Mouse (Mus musculus): ENCODE results near the gene Oser1. TPM values are rescaled to one million over a fixed set of nuclear protein-coding genes. Genes with fewer than 3 reads are reported as not detected.
A peak's percentile ranks its signal among the peaks of the same experiment; 100 is the strongest.

The Oser1 gene
- polyA plus RNA-seq, 1 experiment from 2014 or later: 82.3 TPM

GRCm38 (mm10) chr2:163439488-163439887 lies 15.0 kb upstream of the Oser1 start:
- H3K9ac ChIP-seq (replicated peaks): peak overlapping the region; percentile 86

GRCm38 (mm10) chr2:163438619-163439451 lies 14.3 kb upstream of the Oser1 start:
- Histone ChIP-seq H3K36me3 (no peaks in the 10 kb centered on the region), H3K4me1 (peaks cover 35% of the 10 kb centered on the region), H3K9ac (replicated peaks) (peak overlapping the region; percentile 86), H3K4me2 (replicated peaks) (peak overlapping the region; percentile 66), H3K4me3 (peak overlapping the region; percentile 81), H3K27ac (replicated peaks) (peak overlapping the region; percentile 79), H3K9me3 (no peaks in the 10 kb centered on the region), H3K27me3 (0 out of 2 replicates have a peak, but pooled peaks cover 6% of the 10 kb centered on the region)
- 2% methylated on average over 27 of the region's 30 CpGs for WGBS
- ATAC-seq (ENCODE audit: low FRiP score, low read depth): peak; percentile 78

More at GRCm38 (mm10) chr2:163439488-163439887, 15.0 kb upstream of the Oser1 start:
- ATAC-seq (ENCODE audit: low FRiP score, low read depth): no peak
- H3K27ac ChIP-seq (replicated peaks): 0 out of 2 replicates have a peak overlapping the region, but pooled peaks have one; percentile 15
- H3K4me3 ChIP-seq: peak overlapping the region; percentile 81
- 0 out of 2 replicates have a peak, but pooled peaks cover 6% of the 10 kb centered on the region for H3K27me3 ChIP-seq
- peak overlapping the region; percentile 66 for H3K4me2 ChIP-seq (replicated peaks)
- WGBS: 78% methylated on average over 1 of the region's 1 CpGs
- no peaks in the 10 kb centered on the region for H3K36me3 ChIP-seq
- H3K4me1 ChIP-seq: peaks cover 35% of the 10 kb centered on the region
- H3K9me3 ChIP-seq: no peaks in the 10 kb centered on the region

GRCm38 (mm10) chr2:163438246-163438618 lies 13.7 kb upstream of the Oser1 start, which contains the start of gene Gdap1l1:
Gene Gdap1l1, plus strand, starts transcription at chr2:163438476.
- peaks cover 35% of the 10 kb centered on the region for H3K4me1 ChIP-seq
- peak within 1 kb of the TSS; percentile 86 for H3K9ac ChIP-seq (replicated peaks)
- H3K27ac ChIP-seq (replicated peaks): peak within 1 kb of the TSS; percentile 79
- ATAC-seq (ENCODE audit: low FRiP score, low read depth): peak; percentile 76
- peak within 1 kb of the TSS; percentile 66 for H3K4me2 ChIP-seq (replicated peaks)
- H3K36me3 ChIP-seq: no peaks in the 10 kb centered on the region
- H3K9me3 ChIP-seq: no peaks in the 10 kb centered on the region
- peak within 1 kb of the TSS; percentile 81 for H3K4me3 ChIP-seq
- WGBS: 0% methylated on average over 18 of the region's 18 CpGs
- 0 out of 2 replicates have a peak, but pooled peaks cover 6% of the 10 kb centered on the region for H3K27me3 ChIP-seq

GRCm38 (mm10) chr2:163437800-163438199 lies 13.3 kb upstream of the Oser1 start:
- Histone ChIP-seq H3K9me3 (no peaks in the 10 kb centered on the region), H3K4me1 (peaks cover 35% of the 10 kb centered on the region), H3K36me3 (no peaks in the 10 kb centered on the region), H3K27ac (replicated peaks) (peak overlapping the region; percentile 79), H3K27me3 (0 out of 2 replicates have a peak, but pooled peaks cover 6% of the 10 kb centered on the region), H3K4me3 (peak overlapping the region; percentile 81), H3K9ac (replicated peaks) (peak overlapping the region; percentile 86), H3K4me2 (replicated peaks) (peak overlapping the region; percentile 66)
- 44% methylated on average over 4 of the region's 4 CpGs for WGBS
- no peak for ATAC-seq (ENCODE audit: low FRiP score, low read depth)

GRCm38 (mm10) chr2:163433971-163434370 lies 9.5 kb upstream of the Oser1 start:
- peaks cover 12% of the 10 kb centered on the region for H3K4me1 ChIP-seq
- H3K9me3 ChIP-seq: no peaks in the 10 kb centered on the region
- H3K4me2 ChIP-seq (replicated peaks): no peak overlapping the region
- no peak overlapping the region for H3K4me3 ChIP-seq
- H3K27ac ChIP-seq (replicated peaks): no peak overlapping the region
- 21% methylated on average over 4 of the region's 4 CpGs for WGBS
- ATAC-seq (ENCODE audit: low FRiP score, low read depth): no peak
- no peak overlapping the region for H3K9ac ChIP-seq (replicated peaks)
- no peaks in the 10 kb centered on the region for H3K36me3 ChIP-seq
- H3K27me3 ChIP-seq: 0 out of 2 replicates have a peak, but pooled peaks cover 6% of the 10 kb centered on the region

GRCm38 (mm10) chr2:163431289-163431688 lies 6.8 kb upstream of the Oser1 start:
- ATAC-seq (ENCODE audit: low FRiP score, low read depth): no peak
- no peak overlapping the region for H3K9ac ChIP-seq (replicated peaks)
- H3K4me2 ChIP-seq (replicated peaks): no peak overlapping the region
- H3K27me3 ChIP-seq: no peaks in the 10 kb centered on the region
- H3K4me3 ChIP-seq: no peak overlapping the region
- H3K36me3 ChIP-seq: no peaks in the 10 kb centered on the region
- H3K4me1 ChIP-seq: no peaks in the 10 kb centered on the region
- no peaks in the 10 kb centered on the region for H3K9me3 ChIP-seq
- no peak overlapping the region for H3K27ac ChIP-seq (replicated peaks)
- WGBS: 90% methylated on average over 9 of the region's 9 CpGs

- no peaks in the 10 kb centered on the region for H3K27me3 ChIP-seq
- no peak overlapping the region for H3K4me3 ChIP-seq
- H3K27ac ChIP-seq (replicated peaks): no peak overlapping the region
- H3K9ac ChIP-seq (replicated peaks): no peak overlapping the region
- 55% methylated on average over 4 of the region's 4 CpGs for WGBS
- no peaks in the 10 kb centered on the region for H3K9me3 ChIP-seq
- no peak for ATAC-seq (ENCODE audit: low FRiP score, low read depth)
- no peak overlapping the region for H3K4me2 ChIP-seq (replicated peaks)
- H3K4me1 ChIP-seq: no peaks in the 10 kb centered on the region
- no peaks in the 10 kb centered on the region for H3K36me3 ChIP-seq
These were observed 4.0 kb upstream of the Oser1 start for GRCm38 (mm10) chr2:163428346-163429011.

- H3K4me3 ChIP-seq: no peak overlapping the region
- peaks cover 18% of the 10 kb centered on the region for H3K4me1 ChIP-seq
- no peak overlapping the region for H3K9ac ChIP-seq (replicated peaks)
- H3K9me3 ChIP-seq: no peaks in the 10 kb centered on the region
- H3K4me2 ChIP-seq (replicated peaks): no peak overlapping the region
- no peak for ATAC-seq (ENCODE audit: low FRiP score, low read depth)
- H3K27me3 ChIP-seq: no peaks in the 10 kb centered on the region
- 86% methylated on average over 9 of the region's 9 CpGs for WGBS
- H3K36me3 ChIP-seq: peaks cover 4% of the 10 kb centered on the region; the same call in 1 of the 2 replicates
- no peak overlapping the region for H3K27ac ChIP-seq (replicated peaks)
These were observed 1.4 kb downstream of the Oser1 start for GRCm38 (mm10) chr2:163422895-163423660.

GRCm38 (mm10) chr2:163420366-163420886 lies 4.1 kb downstream of the Oser1 start:
- Histone ChIP-seq H3K27me3 (no peaks in the 10 kb centered on the region), H3K4me1 (peaks cover 27% of the 10 kb centered on the region), H3K36me3 (peaks cover 4% of the 10 kb centered on the region; the same call in 1 of the 2 replicates), H3K9ac (replicated peaks) (peak overlapping the region; percentile 80), H3K27ac (replicated peaks) (no peak overlapping the region), H3K4me2 (replicated peaks) (peak overlapping the region; percentile 75), H3K4me3 (peak overlapping the region; percentile 98), H3K9me3 (no peaks in the 10 kb centered on the region)
- WGBS: 36% methylated on average over 10 of the region's 10 CpGs
- no peak for ATAC-seq (ENCODE audit: low FRiP score, low read depth)

GRCm38 (mm10) chr2:163419346-163420045 lies 5.0 kb downstream of the Oser1 start:
- peaks cover 27% of the 10 kb centered on the region for H3K4me1 ChIP-seq
- H3K4me2 ChIP-seq (replicated peaks): peak overlapping the region; percentile 96
- peak overlapping the region; percentile 98 for H3K4me3 ChIP-seq
- no peaks in the 10 kb centered on the region for H3K9me3 ChIP-seq
- peaks cover 8% of the 10 kb centered on the region for H3K36me3 ChIP-seq
- peak overlapping the region; percentile 78 for H3K27ac ChIP-seq (replicated peaks)
- peak overlapping the region; percentile 92 for H3K9ac ChIP-seq (replicated peaks)
- no peaks in the 10 kb centered on the region for H3K27me3 ChIP-seq
- under 1% methylated on average over 62 of the region's 71 CpGs for WGBS
- peak; percentile 99 for ATAC-seq (ENCODE audit: low FRiP score, low read depth)

GRCm38 (mm10) chr2:163418841-163419345 lies 5.6 kb downstream of the Oser1 start:
- peak overlapping the region; percentile 96 for H3K4me2 ChIP-seq (replicated peaks)
- peaks cover 13% of the 10 kb centered on the region for H3K36me3 ChIP-seq
- H3K9ac ChIP-seq (replicated peaks): peak overlapping the region; percentile 92
- H3K27me3 ChIP-seq: no peaks in the 10 kb centered on the region
- WGBS: under 1% methylated on average over 42 of the region's 50 CpGs
- no peaks in the 10 kb centered on the region for H3K9me3 ChIP-seq
- H3K4me3 ChIP-seq: peak overlapping the region; percentile 98
- ATAC-seq (ENCODE audit: low FRiP score, low read depth): no peak
- peak overlapping the region; percentile 76 for H3K27ac ChIP-seq (replicated peaks)
- peaks cover 27% of the 10 kb centered on the region for H3K4me1 ChIP-seq
